Mouse (Mus musculus) forebrain, embryonic 16.5 days (tissue): ENCODE results near the gene Patz1. TPM values are rescaled to one million over a fixed set of nuclear protein-coding genes. Genes with fewer than 3 reads are reported as not detected.

Experiments used
- ATAC-seq: fragments of 200-750 bp; cut with Nextera tagmentation; 2 replicates; pipeline ENCODE4 v1.8.0; 2017; ENCODE audit warnings: mild to moderate bottlenecking, moderate library complexity
- H3K27ac ChIP-seq: fragments of 300-500 bp; sonication (generic); 2 replicates; pipeline ENCODE4 v1.5.1; 2014; ENCODE audit warnings: low read length, control low read depth
- H3K27me3 ChIP-seq: fragments of 300-500 bp; sonication (generic); replicated peaks from 2 replicates; pipeline ENCODE4 v1.6.1; 2014; ENCODE audit warnings: low read length; ENCODE audit not compliant: control insufficient read depth, insufficient read depth
- H3K36me3 ChIP-seq: fragments of 300-500 bp; sonication (generic); 2 replicates; pipeline ENCODE4 v1.6.1; 2014; ENCODE audit not compliant: control insufficient read depth, insufficient read depth
- H3K4me1 ChIP-seq: fragments of 300-500 bp; sonication (generic); replicated peaks from 2 replicates; pipeline ENCODE4 v1.6.1; 2014; ENCODE audit warnings: low read length; ENCODE audit not compliant: control insufficient read depth, insufficient read depth
- H3K4me2 ChIP-seq: fragments of 300-500 bp; sonication (generic); 2 replicates; pipeline ENCODE4 v1.6.1; 2014; ENCODE audit warnings: mild to moderate bottlenecking, low read length, control low read depth
- H3K4me3 ChIP-seq: fragments of 300-500 bp; sonication (generic); replicated peaks from 2 replicates; pipeline ENCODE4 v1.5.1; 2014; ENCODE audit warnings: mild to moderate bottlenecking, low read length, control low read depth
- H3K9ac ChIP-seq: fragments of 300-500 bp; sonication (generic); replicated peaks from 2 replicates; pipeline ENCODE4 v1.6.1; 2014; ENCODE audit warnings: low read depth, low read length, control low read depth
- H3K9me3 ChIP-seq: fragments of 300-500 bp; sonication (generic); 2 replicates; pipeline ENCODE4 v1.6.1; 2016; ENCODE audit warnings: low read length; ENCODE audit not compliant: control insufficient read depth
- WGBS: fragments of 180-500 bp; shearing (Covaris S2); extraction: QIAGEN DNeasy Blood & Tissue Kit; methylation state at CpG from one replicate; pipeline ENCODE4 v1.1.7; 2014; 5-methylcytosine and 5-hydroxymethylcytosine counted together
- polyA plus RNA-seq: library from polyadenylated mRNA; unstranded; fragments of >200 nt; fragmentation: Nextera tagmentation; extraction: Ambion mirVana; gene quantifications from 2 replicates; pipeline ENCODE4 v1.2.1, GENCODE M21; 2015

The Patz1 gene
- polyA plus RNA-seq: 56.6 and 58.2 TPM in 2 replicates

- peak within 1 kb of the TSS; percentile 100 for H3K4me2 ChIP-seq
- no peaks in the 10 kb centered on the region for H3K9me3 ChIP-seq
- no peaks in the 10 kb centered on the region for H3K27me3 ChIP-seq
- under 1% methylated on average over 41 of the region's 41 CpGs for WGBS
- ATAC-seq: peak; percentile 13
- peaks cover 25% of the 10 kb centered on the region for H3K4me1 ChIP-seq
- H3K9ac ChIP-seq: peak within 1 kb of the TSS; percentile 99
- H3K36me3 ChIP-seq: no peaks in the 10 kb centered on the region
- peak within 1 kb of the TSS; percentile 90 for H3K4me3 ChIP-seq
- peak within 1 kb of the TSS; percentile 100 for H3K27ac ChIP-seq
Observed at GRCm38 (mm10) chr11:3288521-3289301, at the start of gene Patz1. TSS of gene Patz1 (plus strand) at chr11:3288874.

GRCm38 (mm10) chr11:3242395-3242794 lies 46.3 kb upstream of the Patz1 start:
- Histone ChIP-seq H3K9me3 (no peaks in the 10 kb centered on the region), H3K27ac (no peak overlapping the region), H3K27me3 (no peaks in the 10 kb centered on the region), H3K9ac (no peak overlapping the region), H3K4me1 (no peaks in the 10 kb centered on the region), H3K4me2 (no peak overlapping the region), H3K4me3 (no peak overlapping the region), H3K36me3 (peaks cover 57% of the 10 kb centered on the region)
- WGBS: 96% methylated on average over 7 of the region's 7 CpGs
- ATAC-seq: no peak

- Histone ChIP-seq H3K9ac (no peak overlapping the region), H3K36me3 (peaks cover 60% of the 10 kb centered on the region), H3K27ac (no peak overlapping the region), H3K9me3 (no peaks in the 10 kb centered on the region), H3K27me3 (no peaks in the 10 kb centered on the region), H3K4me1 (no peaks in the 10 kb centered on the region), H3K4me2 (no peak overlapping the region), H3K4me3 (no peak overlapping the region)
- no peak for ATAC-seq
- 65% methylated on average over 4 of the region's 4 CpGs for whole genome bisulfite sequencing
Observed at GRCm38 (mm10) chr11:3243771-3244170, 44.9 kb upstream of the Patz1 start.

- peaks cover 66% of the 10 kb centered on the region for H3K36me3 ChIP-seq
- H3K27ac ChIP-seq: no peak overlapping the region
- H3K4me2 ChIP-seq: no peak overlapping the region
- no peaks in the 10 kb centered on the region for H3K27me3 ChIP-seq
- H3K4me1 ChIP-seq: no peaks in the 10 kb centered on the region
- no peaks in the 10 kb centered on the region for H3K9me3 ChIP-seq
- H3K9ac ChIP-seq: no peak overlapping the region
- 94% methylated on average over 2 of the region's 2 CpGs for WGBS
- no peak for ATAC-seq
- H3K4me3 ChIP-seq: no peak overlapping the region
Observed at GRCm38 (mm10) chr11:3247387-3247786, 41.3 kb upstream of the Patz1 start.

- Histone ChIP-seq H3K27ac (no peak overlapping the region), H3K4me2 (no peak overlapping the region), H3K4me3 (no peak overlapping the region), H3K9ac (no peak overlapping the region), H3K27me3 (no peaks in the 10 kb centered on the region), H3K9me3 (no peaks in the 10 kb centered on the region), H3K36me3 (peaks cover 43% of the 10 kb centered on the region), H3K4me1 (peaks cover 14% of the 10 kb centered on the region)
- 97% methylated on average over 1 of the region's 1 CpGs for WGBS
- ATAC-seq: no peak
Observed at GRCm38 (mm10) chr11:3259537-3259936, 29.1 kb upstream of the Patz1 start.

GRCm38 (mm10) chr11:3265291-3266078 lies 23.2 kb upstream of the Patz1 start:
- Histone ChIP-seq H3K27me3 (no peaks in the 10 kb centered on the region), H3K27ac (peak overlapping the region; percentile 93), H3K9me3 (no peaks in the 10 kb centered on the region), H3K4me1 (peaks cover 28% of the 10 kb centered on the region), H3K4me2 (peak overlapping the region; percentile 65), H3K36me3 (peaks cover 16% of the 10 kb centered on the region), H3K4me3 (peak overlapping the region; percentile 82), H3K9ac (peak overlapping the region; percentile 97)
- under 1% methylated on average over 26 of the region's 26 CpGs for WGBS
- no peak for ATAC-seq

GRCm38 (mm10) chr11:3266079-3266685 lies 22.5 kb upstream of the Patz1 start, which contains the start of gene Drg1:
TSS of gene Drg1 (minus strand) at chr11:3266415.
- peak within 1 kb of the TSS; percentile 97 for H3K9ac ChIP-seq
- WGBS: under 1% methylated on average over 67 of the region's 72 CpGs
- H3K27me3 ChIP-seq: no peaks in the 10 kb centered on the region
- peak within 1 kb of the TSS; percentile 93 for H3K27ac ChIP-seq
- H3K4me1 ChIP-seq: peaks cover 28% of the 10 kb centered on the region
- peak; percentile 99 for ATAC-seq
- H3K36me3 ChIP-seq: peaks cover 11% of the 10 kb centered on the region
- peak within 1 kb of the TSS; percentile 65 for H3K4me2 ChIP-seq
- H3K4me3 ChIP-seq: peak within 1 kb of the TSS; percentile 82
- H3K9me3 ChIP-seq: no peaks in the 10 kb centered on the region

- peak overlapping the region; percentile 97 for H3K9ac ChIP-seq
- H3K4me3 ChIP-seq: peak overlapping the region; percentile 82; the same call in 1 of the 2 replicates
- H3K36me3 ChIP-seq: peaks cover 4% of the 10 kb centered on the region
- peaks cover 28% of the 10 kb centered on the region for H3K4me1 ChIP-seq
- no peak overlapping the region for H3K27ac ChIP-seq
- WGBS: 54% methylated on average over 7 of the region's 7 CpGs
- ATAC-seq: no peak
- no peaks in the 10 kb centered on the region for H3K27me3 ChIP-seq
- no peaks in the 10 kb centered on the region for H3K9me3 ChIP-seq
- H3K4me2 ChIP-seq: peak overlapping the region; percentile 58
Observed at GRCm38 (mm10) chr11:3267133-3267532, 21.5 kb upstream of the Patz1 start.

- H3K9me3 ChIP-seq: no peaks in the 10 kb centered on the region
- ATAC-seq: no peak
- H3K4me1 ChIP-seq: peaks cover 17% of the 10 kb centered on the region
- no peaks in the 10 kb centered on the region for H3K27me3 ChIP-seq
- H3K27ac ChIP-seq: no peak overlapping the region
- no peak overlapping the region for H3K9ac ChIP-seq
- no peaks in the 10 kb centered on the region for H3K36me3 ChIP-seq
- H3K4me3 ChIP-seq: no peak overlapping the region
- no peak overlapping the region for H3K4me2 ChIP-seq
- WGBS: 30% methylated on average over 4 of the region's 4 CpGs
Observed at GRCm38 (mm10) chr11:3269241-3269640, 19.4 kb upstream of the Patz1 start.
